Mouse (Mus musculus) E14TG2a.4 (cell line): ENCODE data around the gene Gzmb.
A peak's percentile ranks its signal among the peaks of the same experiment; 100 is the strongest.
"Not testable (repeated sequence)": the region's sequence is repeated elsewhere in the genome, so short reads cannot be mapped to it uniquely, and the experiment has no call there.

Experiments
- H3K27me3 ChIP-seq: 2 replicates; pipeline ENCODE4 v1.6.1; 2014; ENCODE audit warnings: low read length, control low read depth; ENCODE audit not compliant: insufficient read depth
- H3K36me3 ChIP-seq: 2 replicates; pipeline ENCODE4 v1.6.1; 2014; ENCODE audit warnings: low read length, control low read depth; ENCODE audit not compliant: insufficient read depth
- H3K4me1 ChIP-seq: replicated peaks from 2 replicates; pipeline ENCODE4 v1.6.1; 2014; ENCODE audit warnings: low read depth, low read length, control low read depth
- H3K4me3 ChIP-seq: replicated peaks from 2 replicates; pipeline ENCODE4 v1.5.1; 2014; ENCODE audit warnings: mild to moderate bottlenecking, low read length
- H3K9me3 ChIP-seq: 2 replicates; pipeline ENCODE4 v1.6.1; 2014; ENCODE audit warnings: low read length, control low read depth
- CTCF ChIP-seq: conservative IDR thresholded peaks from 2 replicates; pipeline ENCODE4 v1.5.1; 2014; ENCODE audit warnings: low read length
- NANOG ChIP-seq: IDR thresholded peaks from 2 replicates; pipeline ENCODE4 v1.6.1; 2014; ENCODE audit warnings: borderline replicate concordance, low read length, mixed read lengths
- POU5F1 ChIP-seq: IDR thresholded peaks from 2 replicates; pipeline ENCODE4 v1.6.1; 2014; ENCODE audit warnings: low read length, borderline replicate concordance

Gzmb gene

GRCm38 (mm10) chr14:56288651-56289050 lies 26.6 kb upstream of the Gzmb start:
- H3K9me3 ChIP-seq: no peaks in the 10 kb centered on the region
- H3K4me1 ChIP-seq: peaks cover 31% of the 10 kb centered on the region
- no peaks in the 10 kb centered on the region for H3K27me3 ChIP-seq
- no peak overlapping the region for H3K4me3 ChIP-seq
- H3K36me3 ChIP-seq: no peaks in the 10 kb centered on the region
- TF ChIP-seq POU5F1 (no peak), NANOG (no peak), CTCF (no peak)

GRCm38 (mm10) chr14:56287806-56288205 lies 25.7 kb upstream of the Gzmb start:
- no peak for TF ChIP-seq POU5F1
- no peak for TF ChIP-seq CTCF

GRCm38 (mm10) chr14:56284356-56285325 lies 22.6 kb upstream of the Gzmb start:
- Histone ChIP-seq H3K9me3 (no peaks in the 10 kb centered on the region), H3K27me3 (peaks cover 13% of the 10 kb centered on the region), H3K36me3 (no peaks in the 10 kb centered on the region), H3K4me1 (peaks cover 31% of the 10 kb centered on the region), H3K4me3 (no peak overlapping the region)
- TF ChIP-seq POU5F1 (no peak), NANOG (no peak), CTCF (no peak)

More at GRCm38 (mm10) chr14:56287806-56288205, 25.7 kb upstream of the Gzmb start:
- Histone ChIP-seq H3K27me3 (no peaks in the 10 kb centered on the region), H3K4me1 (peaks cover 31% of the 10 kb centered on the region), H3K36me3 (no peaks in the 10 kb centered on the region), H3K4me3 (no peak overlapping the region; the same call in 1 of the 2 replicates), H3K9me3 (no peaks in the 10 kb centered on the region)

- peaks cover 31% of the 10 kb centered on the region for H3K4me1 ChIP-seq
Measured at GRCm38 (mm10) chr14:56283816-56284215, 21.8 kb upstream of the Gzmb start.

GRCm38 (mm10) chr14:56281090-56281489 lies 19.0 kb upstream of the Gzmb start:
- Histone ChIP-seq H3K27me3 (peaks cover 18% of the 10 kb centered on the region), H3K4me3 (no peak overlapping the region), H3K9me3 (no peaks in the 10 kb centered on the region), H3K4me1 (peaks cover 26% of the 10 kb centered on the region), H3K36me3 (no peaks in the 10 kb centered on the region)
- no peak for TF ChIP-seq CTCF
- TF ChIP-seq POU5F1: no peak
- no peak for TF ChIP-seq NANOG

More at GRCm38 (mm10) chr14:56283816-56284215, 21.8 kb upstream of the Gzmb start:
- H3K9me3 ChIP-seq: no peaks in the 10 kb centered on the region
- no peak overlapping the region for H3K4me3 ChIP-seq
- TF ChIP-seq POU5F1: no peak
- TF ChIP-seq NANOG: no peak
- TF ChIP-seq CTCF: no peak
- H3K27me3 ChIP-seq: peaks cover 18% of the 10 kb centered on the region
- no peaks in the 10 kb centered on the region for H3K36me3 ChIP-seq

GRCm38 (mm10) chr14:56278691-56279090 lies 16.6 kb upstream of the Gzmb start:
- H3K27me3 ChIP-seq: peaks cover 18% of the 10 kb centered on the region

GRCm38 (mm10) chr14:56276096-56276495 lies 14.0 kb upstream of the Gzmb start:
- Histone ChIP-seq H3K4me1 (peaks cover 21% of the 10 kb centered on the region), H3K27me3 (peaks cover 17% of the 10 kb centered on the region)
- not testable (repeated sequence) for H3K36me3 ChIP-seq, H3K9me3 ChIP-seq, H3K4me3 ChIP-seq

More at GRCm38 (mm10) chr14:56278691-56279090, 16.6 kb upstream of the Gzmb start:
- H3K36me3 ChIP-seq, H3K9me3 ChIP-seq: not testable (repeated sequence)
- H3K4me3 ChIP-seq: peak overlapping the region; percentile 20; the same call in 1 of the 2 replicates
- peaks cover 21% of the 10 kb centered on the region for H3K4me1 ChIP-seq

GRCm38 (mm10) chr14:56266109-56266508 lies 4.0 kb upstream of the Gzmb start:
- no peak for TF ChIP-seq POU5F1
- no peak for TF ChIP-seq NANOG
- no peak for TF ChIP-seq CTCF
- H3K9me3 ChIP-seq: no peaks in the 10 kb centered on the region
- peaks cover 6% of the 10 kb centered on the region; the same call in 1 of the 2 replicates for H3K27me3 ChIP-seq
- H3K4me1 ChIP-seq: no peaks in the 10 kb centered on the region
- H3K36me3 ChIP-seq: no peaks in the 10 kb centered on the region
- no peak overlapping the region for H3K4me3 ChIP-seq

GRCm38 (mm10) chr14:56240409-56240808 lies 21.7 kb downstream of the Gzmb start:
- Histone ChIP-seq H3K27me3 (no peaks in the 10 kb centered on the region), H3K4me3 (no peak overlapping the region), H3K4me1 (no peaks in the 10 kb centered on the region), H3K9me3 (peaks cover 73% of the 10 kb centered on the region), H3K36me3 (no peaks in the 10 kb centered on the region)
- TF ChIP-seq POU5F1 (no peak), NANOG (no peak), CTCF (no peak)
